Mouse (Mus musculus) embryo, embryonic 11 days (tissue): ENCODE data around the gene Ddx27.
A peak's percentile ranks its signal among the peaks of the same experiment; 100 is the strongest.

Experiments used
- DNase-seq: peaks from one replicate; pipeline ENCODE4 v3.0.0-alpha.2; 2015

The Ddx27 gene

GRCm38 (mm10) chr2:167030507-167030906, 15.5 kb downstream of the Ddx27 start:
- DNase-seq = peak; percentile 6

- DNase-seq = no peak
Measured at GRCm38 (mm10) chr2:167037710-167038109, 22.7 kb downstream of the Ddx27 start.

GRCm38 (mm10) chr2:167038297-167038696, 23.3 kb downstream of the Ddx27 start:
- no peak for DNase-seq

- no peak for DNase-seq
Measured at GRCm38 (mm10) chr2:167038716-167039115, 23.7 kb downstream of the Ddx27 start.

GRCm38 (mm10) chr2:167039386-167039785, 24.4 kb downstream of the Ddx27 start:
- no peak for DNase-seq

GRCm38 (mm10) chr2:167043400-167044121, 28.6 kb downstream of the Ddx27 start:
- no peak for DNase-seq

- DNase-seq = no peak
Measured at GRCm38 (mm10) chr2:167048223-167048622, 33.2 kb downstream of the Ddx27 start.

- DNase-seq = no peak
Measured at GRCm38 (mm10) chr2:167048698-167049358, 33.8 kb downstream of the Ddx27 start.

GRCm38 (mm10) chr2:167053127-167053844, 38.3 kb downstream of the Ddx27 start:
- no peak for DNase-seq

GRCm38 (mm10) chr2:167055386-167055785, 40.4 kb downstream of the Ddx27 start:
- DNase-seq = no peak

- DNase-seq = no peak
Measured at GRCm38 (mm10) chr2:167056210-167056941, 41.4 kb downstream of the Ddx27 start.

GRCm38 (mm10) chr2:167056942-167057323, 41.9 kb downstream of the Ddx27 start:
- no peak for DNase-seq

GRCm38 (mm10) chr2:167058201-167058600, 43.2 kb downstream of the Ddx27 start:
- DNase-seq = no peak

GRCm38 (mm10) chr2:167058814-167059387, 43.9 kb downstream of the Ddx27 start:
- DNase-seq = no peak

- DNase-seq = no peak
Measured at GRCm38 (mm10) chr2:167059536-167059935, 44.5 kb downstream of the Ddx27 start.

- DNase-seq = no peak
Measured at GRCm38 (mm10) chr2:167059960-167060359, 45.0 kb downstream of the Ddx27 start.

GRCm38 (mm10) chr2:167060360-167060759, 45.4 kb downstream of the Ddx27 start:
- DNase-seq = no peak

- no peak for DNase-seq
Measured at GRCm38 (mm10) chr2:167060761-167061160, 45.8 kb downstream of the Ddx27 start.

GRCm38 (mm10) chr2:167061381-167062034, 46.5 kb downstream of the Ddx27 start:
- no peak for DNase-seq

- peak; percentile 97 for DNase-seq
Measured at GRCm38 (mm10) chr2:167062497-167062911, 47.5 kb downstream of the Ddx27 start.

- DNase-seq = peak; percentile 97
Measured at GRCm38 (mm10) chr2:167062965-167063880, 48.2 kb downstream of the Ddx27 start, which contains the start of gene Znfx1. Znfx1 (minus strand) TSS chr2:167063015.
